Mouse (Mus musculus) midbrain, embryonic 12.5 days (tissue): Measurements from ENCODE around the gene Srp72. TPM values are rescaled to one million over a fixed set of nuclear protein-coding genes. Genes with fewer than 3 reads are reported as not detected.
"Not testable (repeated sequence)": the region's sequence is repeated elsewhere in the genome, so short reads cannot be mapped to it uniquely, and the experiment has no call there.

Source experiments
- ATAC-seq: fragments of 200-750 bp; cut with Nextera tagmentation; 2 replicates; pipeline ENCODE4 v1.8.0; 2017; ENCODE audit warnings: low read depth, moderate TSS enrichment, moderate library complexity; ENCODE audit not compliant: low FRiP score
- H3K27ac ChIP-seq: fragments of 300-500 bp; sonication (generic); replicated peaks from 2 replicates; pipeline ENCODE4 v1.5.1; 2016; ENCODE audit warnings: mild to moderate bottlenecking
- H3K27me3 ChIP-seq: fragments of 300-500 bp; sonication (generic); 2 replicates; pipeline ENCODE4 v1.6.1; 2016; ENCODE audit warnings: mild to moderate bottlenecking
- H3K36me3 ChIP-seq: fragments of 300-500 bp; sonication (generic); 2 replicates; pipeline ENCODE4 v1.6.1; 2016
- H3K4me1 ChIP-seq: fragments of 300-500 bp; sonication (generic); 2 replicates; pipeline ENCODE4 v1.6.1; 2016
- H3K4me2 ChIP-seq: fragments of 300-500 bp; sonication (generic); replicated peaks from 2 replicates; pipeline ENCODE4 v1.6.1; 2016; ENCODE audit warnings: mild to moderate bottlenecking, moderate library complexity
- H3K4me3 ChIP-seq: fragments of 300-500 bp; sonication (generic); 2 replicates; pipeline ENCODE4 v1.5.1; 2016; ENCODE audit warnings: mild to moderate bottlenecking
- H3K9ac ChIP-seq: fragments of 300-500 bp; sonication (generic); replicated peaks from 2 replicates; pipeline ENCODE4 v1.6.1; 2016; ENCODE audit warnings: mild to moderate bottlenecking, moderate library complexity
- H3K9me3 ChIP-seq: fragments of 300-500 bp; sonication (generic); 2 replicates; pipeline ENCODE4 v1.6.1; 2016; ENCODE audit warnings: mild to moderate bottlenecking
- WGBS: fragments of 180-500 bp; shearing (Covaris S2); methylation state at CpG from one replicate; pipeline ENCODE4 v1.1.7; 2016; 5-methylcytosine and 5-hydroxymethylcytosine counted together
- polyA plus RNA-seq: library from polyadenylated mRNA; unstranded; fragments of >200 nt; fragmentation: Nextera tagmentation; extraction: Ambion mirVana; gene quantifications from 2 replicates; pipeline ENCODE4 v1.2.1, GENCODE M21; 2016

Srp72 gene
- polyA plus RNA-seq, 1 experiment from 2014 or later: 73.4 TPM

DNA sequence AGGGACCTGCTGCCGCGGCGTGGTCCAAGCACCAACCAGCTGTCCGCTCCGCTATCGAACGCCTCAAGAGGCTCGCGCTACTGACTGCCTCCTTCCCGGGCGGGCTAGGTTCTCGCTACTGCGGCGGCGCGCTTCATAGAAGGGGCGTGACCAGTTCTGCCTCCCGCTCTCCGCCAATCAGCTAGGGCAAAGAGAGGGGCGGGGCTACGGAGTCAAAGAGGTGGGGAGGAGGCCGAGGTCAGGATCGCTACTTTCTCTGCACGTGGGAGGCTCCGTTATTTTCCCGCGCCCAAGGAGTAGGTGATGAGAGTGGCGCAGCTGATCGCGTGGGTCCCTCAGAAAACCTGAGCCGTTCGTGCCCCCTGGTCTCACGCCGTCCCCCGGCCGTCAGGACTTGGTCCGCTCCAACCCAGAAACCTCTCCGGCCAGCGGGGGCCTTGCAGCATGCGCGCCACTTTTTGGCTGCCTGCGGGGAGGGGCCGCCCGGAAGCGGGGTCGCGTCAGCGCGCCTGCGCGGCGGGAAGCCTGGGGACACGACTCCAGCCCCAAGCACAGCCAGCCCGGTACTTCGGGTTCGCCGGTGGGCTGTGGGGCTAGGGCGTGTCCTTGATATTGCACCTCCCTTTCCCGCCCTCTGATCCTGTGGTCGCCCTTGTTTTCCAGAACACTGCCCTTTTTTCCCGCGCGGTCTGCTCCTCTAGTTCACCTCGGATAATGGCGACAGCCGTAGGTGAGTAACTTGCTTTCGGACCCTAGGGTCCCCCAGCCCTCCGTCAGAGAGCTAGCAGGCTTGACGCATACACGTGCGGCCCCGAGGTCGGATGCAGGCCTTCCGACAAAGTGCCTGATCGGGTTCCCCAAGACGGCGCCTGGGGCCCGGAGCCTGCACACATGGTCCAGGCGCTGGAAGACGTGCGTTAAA lies 23.1 kb upstream of the Srp72 start, which contains the start of the genes Paics and Ppat:
Gene Paics, plus strand, starts transcription at position 202 of the 922 bp plus-strand sequence.
Gene Ppat, minus strand, starts transcription at position 473 of the 922 bp plus-strand sequence.
- Histone ChIP-seq H3K9ac (peak within 1 kb of the TSS; percentile 65), H3K27me3 (no peaks in the 10 kb centered on the region), H3K4me3 (peak within 1 kb of the TSS; percentile 51), H3K9me3 (no peaks in the 10 kb centered on the region), H3K4me1 (peaks cover 27% of the 10 kb centered on the region), H3K36me3 (peaks cover 15% of the 10 kb centered on the region; the same call in 1 of the 2 replicates), H3K27ac (peak within 1 kb of the TSS; percentile 84), H3K4me2 (peak within 1 kb of the TSS; percentile 95)
- under 1% methylated on average over 81 of the region's 81 CpGs for WGBS
- peak; percentile 97 for ATAC-seq

DNA sequence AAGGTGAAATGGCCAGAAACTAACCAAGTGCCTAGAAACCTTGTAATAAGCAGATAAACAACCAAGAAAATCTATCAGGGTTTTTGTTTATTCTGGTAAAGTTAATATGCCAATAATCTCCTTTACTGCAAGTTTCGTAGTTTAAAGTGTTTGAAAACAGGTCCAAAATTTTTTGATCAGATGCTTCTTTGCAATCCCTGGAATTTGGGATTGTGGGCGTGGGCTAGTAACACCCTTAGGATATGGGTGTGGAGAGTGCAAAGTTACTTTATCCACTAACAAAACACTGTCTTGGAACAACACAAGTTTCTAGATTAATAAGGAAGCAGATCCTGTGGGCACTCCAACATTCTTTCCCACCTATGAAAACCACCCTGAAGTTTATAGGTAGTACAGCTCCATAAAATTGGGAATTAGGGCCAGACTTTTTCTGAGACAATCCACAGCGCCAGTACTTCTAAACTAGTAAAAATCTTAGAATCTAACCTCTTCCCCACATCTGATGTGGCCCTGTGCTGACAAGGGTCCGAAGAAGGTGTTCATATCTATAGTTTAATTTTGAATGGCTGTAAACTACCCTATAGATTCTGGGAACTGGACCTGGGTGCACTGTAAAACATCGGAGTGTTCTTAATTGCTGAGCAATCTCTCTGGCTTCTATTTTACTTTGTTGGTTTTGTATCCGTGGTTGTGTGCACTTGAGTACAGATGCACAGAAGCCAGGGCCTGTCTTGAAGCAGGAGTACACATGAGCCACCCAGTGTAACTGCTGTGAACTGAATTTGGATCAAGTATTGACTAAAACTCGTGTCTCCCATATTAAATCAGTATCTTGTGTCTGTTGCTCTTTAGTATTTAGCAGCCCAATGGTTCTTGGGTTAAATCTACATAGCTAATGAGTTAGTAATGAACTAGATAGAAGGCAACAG lies 22.1 kb upstream of the Srp72 start:
- Histone ChIP-seq H3K9me3 (no peaks in the 10 kb centered on the region), H3K27ac (peak overlapping the region; percentile 84), H3K36me3 (peaks cover 20% of the 10 kb centered on the region), H3K4me2 (peak overlapping the region; percentile 95), H3K4me1 (peaks cover 25% of the 10 kb centered on the region), H3K4me3 (peak overlapping the region; percentile 51), H3K27me3 (no peaks in the 10 kb centered on the region), H3K9ac (peak overlapping the region; percentile 60)
- no peak for ATAC-seq
- WGBS: 23% methylated on average over 7 of the region's 7 CpGs

DNA sequence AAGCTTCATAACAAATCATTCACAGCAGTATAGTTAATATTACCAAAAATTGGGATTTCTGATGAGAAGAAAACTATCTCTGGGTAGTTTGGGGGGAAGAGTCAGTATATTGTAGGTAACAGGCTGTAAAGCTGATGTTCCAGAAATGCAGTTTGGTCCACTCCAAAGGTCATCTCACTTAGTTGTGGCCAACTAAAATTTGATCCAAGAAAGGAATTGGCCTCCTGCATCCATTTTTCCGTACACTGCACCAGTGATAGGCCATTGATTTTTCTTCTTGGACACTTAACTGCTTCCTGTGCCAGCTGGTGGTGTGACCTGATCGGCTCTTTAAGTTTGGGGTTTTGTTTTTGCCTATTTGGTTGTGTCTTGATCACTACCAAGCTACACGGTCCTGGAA lies 20.7 kb upstream of the Srp72 start:
- H3K9ac ChIP-seq: no peak overlapping the region
- 79% methylated on average over 3 of the region's 3 CpGs for WGBS
- H3K4me3 ChIP-seq: no peak overlapping the region
- no peak for ATAC-seq
- peaks cover 32% of the 10 kb centered on the region for H3K36me3 ChIP-seq
- H3K27me3 ChIP-seq: no peaks in the 10 kb centered on the region
- no peak overlapping the region for H3K4me2 ChIP-seq
- H3K27ac ChIP-seq: no peak overlapping the region
- H3K9me3 ChIP-seq: no peaks in the 10 kb centered on the region
- peaks cover 25% of the 10 kb centered on the region for H3K4me1 ChIP-seq

DNA sequence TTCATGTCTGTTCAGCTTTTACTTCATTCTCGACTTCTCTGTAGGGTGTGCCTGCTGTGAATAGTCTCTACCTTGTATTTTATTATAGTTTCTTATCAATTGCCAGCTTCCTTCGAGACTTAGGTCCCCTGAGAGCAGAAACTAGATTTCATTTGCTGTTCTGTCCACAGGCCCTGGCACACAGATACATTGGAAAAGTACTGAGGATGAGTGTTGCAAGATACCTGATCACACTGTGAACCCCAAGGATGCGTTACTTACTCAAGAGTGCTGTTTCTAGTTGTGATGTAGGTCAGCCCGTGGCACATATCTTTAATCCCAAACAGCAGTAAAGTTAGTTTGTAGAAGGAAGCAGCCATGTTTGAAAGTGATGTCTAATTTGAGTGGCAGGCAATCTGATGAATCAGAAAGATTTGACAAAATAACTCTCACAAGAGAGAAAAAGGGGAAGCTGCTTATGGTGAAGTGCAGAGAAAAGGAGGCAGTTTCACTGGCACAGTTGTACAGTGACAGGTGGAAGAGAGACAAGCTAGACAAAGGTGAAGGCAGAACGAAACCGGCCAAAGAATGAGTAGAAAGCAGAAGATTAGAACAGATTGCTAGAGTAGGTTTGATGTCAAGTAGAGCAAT lies 20.1 kb upstream of the Srp72 start:
- Histone ChIP-seq H3K9ac (no peak overlapping the region), H3K27me3 (no peaks in the 10 kb centered on the region), H3K36me3 (peaks cover 36% of the 10 kb centered on the region), H3K27ac (no peak overlapping the region), H3K4me1 (peaks cover 24% of the 10 kb centered on the region), H3K4me3 (no peak overlapping the region), H3K4me2 (no peak overlapping the region), H3K9me3 (no peaks in the 10 kb centered on the region)
- 86% methylated on average over 6 of the region's 6 CpGs for WGBS
- ATAC-seq: no peak

DNA sequence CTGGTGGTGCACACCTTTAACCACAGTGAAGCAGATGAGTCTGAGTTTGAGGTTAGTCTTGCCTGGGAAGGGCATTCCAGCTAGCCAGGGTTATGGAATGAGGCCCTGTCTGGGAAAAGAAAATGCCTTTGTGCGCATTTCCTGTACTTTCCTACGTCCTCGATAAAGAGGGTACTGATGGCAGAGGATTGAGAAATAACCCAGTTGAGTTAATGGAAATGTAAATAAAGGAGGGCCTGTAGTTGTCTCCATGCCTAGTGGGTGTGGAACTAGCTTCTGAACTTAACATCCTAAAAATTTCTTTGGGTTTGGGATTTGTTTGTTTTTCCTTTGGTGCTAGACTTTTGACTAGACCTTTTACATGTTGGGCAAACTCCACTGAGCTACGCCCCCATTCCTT lies 19.0 kb upstream of the Srp72 start:
- H3K4me1 ChIP-seq: peaks cover 14% of the 10 kb centered on the region
- WGBS: 94% methylated on average over 4 of the region's 4 CpGs
- H3K36me3 ChIP-seq: peaks cover 46% of the 10 kb centered on the region
- ATAC-seq: no peak
- no peaks in the 10 kb centered on the region for H3K27me3 ChIP-seq
- no peaks in the 10 kb centered on the region for H3K9me3 ChIP-seq
- no peak overlapping the region for H3K27ac ChIP-seq
- no peak overlapping the region for H3K4me3 ChIP-seq
- no peak overlapping the region for H3K9ac ChIP-seq
- H3K4me2 ChIP-seq: no peak overlapping the region

DNA sequence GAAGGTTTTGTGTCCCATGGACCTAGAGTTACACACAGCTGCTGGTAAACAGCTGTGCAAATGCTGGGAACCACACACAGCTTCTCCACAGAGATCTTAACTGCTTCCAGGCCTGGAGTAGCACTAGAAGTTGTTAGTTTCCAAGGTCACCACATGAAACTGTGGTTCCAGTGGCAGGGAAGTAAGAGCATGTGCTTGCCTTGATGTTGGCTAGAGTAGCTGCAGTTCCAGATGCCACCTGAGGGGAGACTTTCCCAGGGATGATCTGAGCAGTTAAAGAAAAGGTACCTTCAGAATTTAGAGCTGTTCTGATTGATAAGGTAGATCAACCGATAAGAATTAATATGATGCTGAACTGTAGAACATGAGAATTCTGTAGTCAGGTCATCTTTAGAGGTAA lies 16.5 kb upstream of the Srp72 start:
- Histone ChIP-seq H3K36me3 (peaks cover 71% of the 10 kb centered on the region), H3K9ac (no peak overlapping the region), H3K27me3 (no peaks in the 10 kb centered on the region), H3K4me2 (no peak overlapping the region), H3K4me1 (peaks cover 4% of the 10 kb centered on the region; the same call in 1 of the 2 replicates), H3K4me3 (no peak overlapping the region), H3K9me3 (no peaks in the 10 kb centered on the region), H3K27ac (no peak overlapping the region)
- ATAC-seq: no peak
- 93% methylated on average over 1 of the region's 1 CpGs for WGBS

DNA sequence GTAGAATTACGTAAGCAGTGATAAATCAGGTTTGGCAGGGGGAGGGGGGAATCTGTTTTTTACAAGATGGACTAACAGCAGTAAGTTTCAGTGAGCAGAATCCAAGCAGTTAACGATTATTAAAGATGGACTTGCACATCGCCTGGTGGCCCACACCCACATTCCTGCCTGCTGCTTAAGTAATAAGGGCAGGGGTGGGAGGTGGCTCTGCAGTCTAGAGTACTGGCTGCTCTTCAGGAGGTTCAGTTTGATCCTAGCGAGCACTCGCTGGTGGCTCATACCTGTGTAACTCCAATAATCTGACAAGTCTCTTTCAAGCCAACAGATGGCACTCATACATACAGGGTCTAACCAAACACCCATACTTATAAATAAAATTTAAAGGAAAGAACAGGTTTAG lies 14.9 kb upstream of the Srp72 start:
- H3K36me3 ChIP-seq: peaks cover 83% of the 10 kb centered on the region
- H3K4me3 ChIP-seq: no peak overlapping the region
- no peak overlapping the region for H3K9ac ChIP-seq
- no peak overlapping the region for H3K27ac ChIP-seq
- 87% methylated on average over 5 of the region's 5 CpGs for WGBS
- no peaks in the 10 kb centered on the region for H3K4me1 ChIP-seq
- H3K4me2 ChIP-seq: no peak overlapping the region
- no peak for ATAC-seq
- H3K27me3 ChIP-seq: no peaks in the 10 kb centered on the region
- H3K9me3 ChIP-seq: no peaks in the 10 kb centered on the region

DNA sequence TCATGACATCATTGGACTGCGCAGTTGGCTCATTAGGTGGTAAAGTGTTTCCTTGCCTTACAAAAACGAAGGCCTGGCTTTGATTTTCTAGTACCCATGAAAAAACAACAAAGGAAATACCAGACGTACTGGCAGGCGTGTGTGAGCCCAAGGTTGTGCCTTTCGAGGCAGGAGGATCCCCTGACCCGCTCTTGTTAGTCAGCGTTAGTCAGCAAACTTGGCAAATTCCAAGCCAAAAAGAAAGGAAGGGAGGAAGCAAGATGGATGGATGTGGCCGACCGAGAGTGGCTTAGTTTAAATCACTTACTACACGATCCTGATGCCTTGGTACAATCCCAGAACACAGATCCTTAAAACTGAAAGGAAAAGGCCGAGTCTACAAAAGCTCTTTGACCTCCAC lies 11.9 kb upstream of the Srp72 start:
- no peak overlapping the region for H3K4me2 ChIP-seq
- H3K9ac ChIP-seq: no peak overlapping the region
- no peak overlapping the region for H3K27ac ChIP-seq
- H3K27me3 ChIP-seq: no peaks in the 10 kb centered on the region
- H3K36me3 ChIP-seq: peaks cover 82% of the 10 kb centered on the region
- 84% methylated on average over 11 of the region's 11 CpGs for WGBS
- no peaks in the 10 kb centered on the region for H3K4me1 ChIP-seq
- no peak for ATAC-seq
- no peaks in the 10 kb centered on the region for H3K9me3 ChIP-seq
- H3K4me3 ChIP-seq: no peak overlapping the region

DNA sequence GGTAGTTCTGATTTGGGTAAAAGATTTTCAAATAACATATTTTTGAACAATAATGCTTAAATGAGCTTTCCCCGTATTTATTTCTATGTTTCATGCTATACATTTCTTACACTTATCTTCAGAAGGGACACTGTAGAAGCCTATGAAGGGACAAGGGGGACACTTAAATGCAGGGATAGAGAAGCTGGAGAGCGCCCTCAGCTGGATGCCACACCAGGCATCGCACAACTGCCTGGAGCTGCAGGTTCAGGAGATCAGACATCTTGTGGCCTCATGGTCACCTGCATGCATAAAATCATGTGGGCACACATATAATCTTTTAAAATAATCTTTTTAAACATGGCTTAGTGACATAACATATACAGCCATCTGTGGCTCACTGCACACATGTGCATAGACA lies 9.8 kb upstream of the Srp72 start:
- Histone ChIP-seq H3K9me3 (no peaks in the 10 kb centered on the region), H3K4me2 (no peak overlapping the region), H3K36me3 (peaks cover 82% of the 10 kb centered on the region), H3K27ac (no peak overlapping the region), H3K4me3 (no peak overlapping the region), H3K9ac (no peak overlapping the region), H3K4me1 (no peaks in the 10 kb centered on the region), H3K27me3 (no peaks in the 10 kb centered on the region)
- ATAC-seq: no peak
- WGBS: 90% methylated on average over 3 of the region's 3 CpGs

DNA sequence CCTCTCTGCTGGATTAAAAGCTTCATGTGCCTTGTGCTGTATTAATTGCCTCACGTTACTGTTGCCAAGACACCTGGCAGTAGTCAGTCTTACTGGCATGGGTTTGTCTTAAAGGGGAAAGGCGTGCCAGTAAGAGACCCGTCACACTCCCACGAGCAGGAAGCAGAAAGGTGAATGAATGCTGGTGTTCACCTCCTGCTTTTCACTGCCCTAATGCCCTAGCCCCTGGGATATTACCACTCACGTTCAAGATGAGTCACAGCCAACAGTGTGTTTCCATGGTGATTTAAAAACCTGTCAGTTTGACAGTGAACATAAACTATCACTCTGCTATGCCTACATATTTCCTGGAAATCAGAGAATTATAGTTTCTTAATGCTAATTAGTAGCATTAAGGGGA lies 5.2 kb upstream of the Srp72 start:
- Histone ChIP-seq H3K9ac (no peak overlapping the region), H3K9me3 (no peaks in the 10 kb centered on the region), H3K4me1 (peaks cover 9% of the 10 kb centered on the region), H3K4me3 (no peak overlapping the region), H3K27ac (no peak overlapping the region), H3K4me2 (no peak overlapping the region), H3K27me3 (no peaks in the 10 kb centered on the region), H3K36me3 (peaks cover 46% of the 10 kb centered on the region)
- 85% methylated on average over 5 of the region's 5 CpGs for WGBS
- ATAC-seq: no peak

DNA sequence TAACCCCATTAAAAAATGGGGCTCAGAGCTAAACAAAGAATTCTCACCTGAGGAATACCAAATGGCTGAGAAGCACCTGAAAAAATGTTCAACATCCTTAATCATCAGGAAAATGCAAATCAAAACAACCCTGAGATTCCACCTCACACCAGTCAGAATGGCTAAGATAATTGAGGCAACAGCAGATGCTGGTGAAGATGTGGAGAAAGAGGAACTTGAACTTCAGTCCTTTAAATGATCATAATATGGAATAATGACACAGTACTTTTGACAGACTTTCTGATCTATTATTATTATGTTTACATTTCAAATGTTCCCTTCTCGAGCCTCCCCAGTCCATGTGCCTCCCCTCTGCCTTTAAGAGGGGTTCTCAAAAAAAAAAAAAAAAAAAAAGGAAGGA lies 3.4 kb upstream of the Srp72 start:
- Histone ChIP-seq H3K4me1 (peaks cover 17% of the 10 kb centered on the region), H3K36me3 (peaks cover 36% of the 10 kb centered on the region)
- not testable (repeated sequence) for ATAC-seq, H3K9ac ChIP-seq, H3K4me2 ChIP-seq, H3K27me3 ChIP-seq, H3K4me3 ChIP-seq, H3K27ac ChIP-seq, H3K9me3 ChIP-seq
- 91% methylated on average over 1 of the region's 1 CpGs for WGBS
